Mouse (Mus musculus) embryo, embryonic 10 days (tissue): ENCODE results near the gene Agbl4.

Source experiments
- DNase-seq: peaks from one replicate; pipeline ENCODE4 v3.0.0-alpha.2; 2015; ENCODE audit warnings: low spot score

Gene Agbl4

DNA sequence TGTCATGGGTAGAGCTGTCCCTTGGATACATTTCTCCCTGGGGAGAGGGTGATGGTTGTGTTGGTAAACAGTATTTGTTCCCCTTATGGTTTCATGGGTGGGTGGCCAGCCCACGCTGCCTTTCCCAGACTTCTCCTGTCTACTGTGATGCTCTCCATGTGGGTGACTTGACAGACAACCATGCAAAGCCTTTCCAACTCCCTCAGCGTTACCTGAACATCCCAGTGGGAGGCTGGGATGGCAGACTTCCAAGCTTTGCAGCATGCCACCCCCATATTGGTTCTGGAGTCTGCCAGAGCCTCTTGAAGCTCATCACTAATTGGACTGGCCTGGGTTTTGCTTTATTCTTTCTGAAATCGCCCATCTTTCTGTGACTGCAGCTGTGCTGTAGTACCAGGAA lies 1101.3 kb downstream of the Agbl4 start:
- DNase-seq: no peak

DNA sequence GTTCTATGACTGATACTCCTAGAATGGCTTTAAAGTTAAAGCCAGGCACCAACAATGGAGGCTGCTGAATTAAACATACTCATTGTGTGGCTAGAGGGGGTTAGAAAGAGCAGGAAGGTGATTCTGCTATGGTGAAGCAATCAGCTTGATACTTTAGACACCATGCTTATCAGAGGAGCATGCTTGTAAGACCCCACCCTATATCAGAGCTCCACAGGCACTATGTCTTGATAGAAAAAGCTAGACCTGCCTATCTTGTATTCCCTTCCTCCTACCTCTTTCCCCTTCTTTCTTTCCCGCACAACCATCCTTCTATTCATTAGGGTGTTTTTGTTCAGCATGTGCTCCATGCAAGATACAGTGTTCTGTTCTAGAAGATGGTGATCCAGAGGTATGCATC lies 1104.0 kb downstream of the Agbl4 start:
- DNase-seq: no peak

DNA sequence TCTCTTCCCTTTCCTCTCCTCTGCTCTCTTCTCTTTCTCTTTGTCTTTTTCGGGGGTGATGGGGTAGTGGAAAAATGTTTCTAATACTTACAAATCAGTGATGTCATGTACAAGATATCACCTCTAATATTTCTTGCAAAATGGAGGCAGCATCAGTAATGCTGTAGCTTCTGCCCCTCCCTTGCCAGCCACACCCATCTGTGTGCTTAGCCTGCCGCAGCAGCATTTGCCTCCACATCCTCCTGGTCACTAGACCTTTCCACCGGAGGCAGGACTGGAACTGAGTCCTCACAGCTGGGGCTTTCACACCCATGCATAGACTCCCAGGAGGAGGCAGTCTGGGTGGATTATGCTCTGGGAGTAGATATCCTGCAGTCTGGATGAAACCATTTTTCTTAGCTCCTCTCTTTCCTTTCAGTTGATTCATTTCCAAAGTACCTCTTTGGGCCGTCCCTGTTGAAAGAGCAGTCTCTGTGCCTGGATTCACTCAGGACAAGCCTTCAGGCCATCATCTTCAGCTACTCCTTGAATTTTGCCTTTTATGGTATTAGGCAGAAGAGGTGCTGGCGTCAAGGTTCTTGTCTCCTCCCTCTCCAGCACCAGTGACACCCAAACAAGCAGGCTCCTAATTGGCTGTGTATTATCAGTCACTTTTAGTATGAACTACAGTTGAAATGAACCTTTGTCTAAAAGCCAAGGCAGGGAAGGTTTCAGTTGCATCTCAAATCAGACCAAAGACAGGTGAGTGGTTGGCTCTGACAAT lies 1105.7 kb downstream of the Agbl4 start:
- no peak for DNase-seq

DNA sequence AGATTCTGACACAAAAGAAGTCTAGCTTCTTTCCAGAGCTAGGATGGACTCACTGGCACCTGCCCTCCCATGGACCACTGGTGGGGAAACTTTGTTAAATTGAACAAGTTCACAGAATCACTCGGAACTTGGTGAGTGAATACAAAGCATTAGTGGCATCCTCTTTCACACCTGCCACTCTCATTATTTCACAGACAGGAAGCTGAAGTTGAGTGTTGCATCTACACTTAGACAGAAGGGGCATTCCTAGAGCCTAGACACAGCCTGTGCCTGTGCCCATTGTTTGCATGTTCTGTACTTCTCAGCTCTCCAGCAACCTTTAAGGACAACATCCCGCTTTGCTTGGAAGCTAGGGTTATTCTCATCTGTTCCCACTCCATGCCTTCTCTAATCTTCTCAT lies 1107.5 kb downstream of the Agbl4 start:
- no peak for DNase-seq

DNA sequence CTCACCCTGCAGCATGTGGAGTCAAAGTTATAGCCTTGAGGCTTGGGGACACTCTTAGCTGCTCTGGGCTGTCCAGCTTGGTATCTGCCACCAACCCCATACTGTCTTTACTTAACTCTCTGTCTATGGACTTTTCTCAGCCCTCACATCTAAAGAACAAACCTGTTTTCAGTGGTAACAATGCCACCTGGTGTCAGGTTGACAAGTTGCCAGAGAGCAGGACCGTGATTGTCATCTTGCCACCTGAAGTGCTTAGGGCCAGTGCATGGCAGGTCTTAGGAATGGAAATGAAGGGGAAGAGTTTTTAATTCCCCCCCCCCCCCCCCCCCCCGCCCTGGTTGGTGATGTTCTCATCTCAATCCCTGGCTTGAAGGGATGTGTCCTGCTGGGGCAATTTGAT lies 1112.7 kb downstream of the Agbl4 start:
- peak; percentile 17 for DNase-seq

DNA sequence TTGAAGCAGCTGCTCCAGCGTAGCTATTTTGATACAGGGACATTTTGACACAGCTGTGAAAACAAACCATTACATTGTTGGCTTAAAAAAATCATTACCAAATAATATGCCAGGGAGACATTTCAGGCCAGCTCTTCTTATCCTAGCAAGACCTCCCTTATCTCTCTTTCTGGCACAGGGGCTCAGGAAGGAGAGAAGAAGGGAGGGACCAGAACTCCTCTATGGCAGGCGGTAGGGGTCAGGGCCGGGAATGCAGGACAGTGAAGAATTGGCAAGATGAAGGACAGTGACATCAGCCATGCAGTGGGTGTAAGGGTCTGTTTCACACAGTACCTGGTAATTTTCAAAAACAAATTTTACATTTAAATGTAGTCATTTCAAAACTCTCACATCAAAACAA lies 1116.5 kb downstream of the Agbl4 start:
- no peak for DNase-seq

DNA sequence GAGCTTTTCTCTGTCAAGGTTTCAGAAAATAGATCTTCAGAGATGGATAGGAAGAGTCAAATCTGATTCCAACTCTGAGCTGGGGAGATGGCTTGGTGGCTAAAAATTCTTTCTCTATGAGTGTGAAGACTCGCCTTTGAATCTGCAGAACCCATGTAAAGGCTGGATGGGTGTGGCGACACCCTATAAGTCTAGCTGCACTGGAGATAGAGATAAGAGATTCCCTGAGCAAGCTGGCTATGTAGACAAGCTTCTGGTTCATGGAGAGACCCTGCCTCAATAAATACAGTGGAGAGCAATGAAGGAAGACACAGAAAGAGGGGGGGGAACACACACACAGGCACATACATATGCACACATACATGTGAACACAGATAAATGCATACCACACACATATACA lies 1118.7 kb downstream of the Agbl4 start:
- no peak for DNase-seq

DNA sequence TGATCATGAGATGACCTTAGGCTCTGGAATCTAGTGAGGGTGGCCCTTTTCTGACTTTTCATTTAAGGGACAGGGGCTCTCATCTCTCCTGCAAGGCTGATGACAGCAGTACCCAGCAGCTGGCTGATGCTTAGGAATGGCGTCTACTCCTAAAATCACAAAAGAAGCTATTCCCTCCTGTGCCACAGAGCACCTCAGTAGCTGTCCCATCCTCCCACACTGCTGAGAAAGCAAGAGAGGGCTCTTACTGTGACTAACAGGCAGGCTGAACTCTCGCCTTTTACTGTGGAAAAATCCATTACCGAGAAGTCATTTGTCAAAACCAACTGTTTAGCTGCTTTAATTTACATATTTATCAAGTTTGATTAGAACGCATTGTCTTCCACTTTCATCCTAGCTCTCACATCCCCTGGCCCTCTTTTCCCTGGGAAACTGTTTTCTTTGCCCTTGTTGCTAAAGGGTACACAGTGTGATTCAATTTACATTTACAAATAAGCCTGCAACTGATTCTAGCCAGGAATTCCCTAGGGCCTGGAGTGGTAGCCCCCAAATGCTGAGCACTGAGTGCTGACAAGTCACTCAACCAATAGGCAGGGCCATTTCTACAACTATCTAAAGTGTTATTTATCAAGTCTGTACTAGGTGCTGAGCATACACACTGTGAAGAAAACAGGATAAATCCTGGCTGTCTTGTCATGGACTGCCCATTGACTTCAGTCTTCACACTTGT lies 1119.8 kb downstream of the Agbl4 start:
- no peak for DNase-seq

DNA sequence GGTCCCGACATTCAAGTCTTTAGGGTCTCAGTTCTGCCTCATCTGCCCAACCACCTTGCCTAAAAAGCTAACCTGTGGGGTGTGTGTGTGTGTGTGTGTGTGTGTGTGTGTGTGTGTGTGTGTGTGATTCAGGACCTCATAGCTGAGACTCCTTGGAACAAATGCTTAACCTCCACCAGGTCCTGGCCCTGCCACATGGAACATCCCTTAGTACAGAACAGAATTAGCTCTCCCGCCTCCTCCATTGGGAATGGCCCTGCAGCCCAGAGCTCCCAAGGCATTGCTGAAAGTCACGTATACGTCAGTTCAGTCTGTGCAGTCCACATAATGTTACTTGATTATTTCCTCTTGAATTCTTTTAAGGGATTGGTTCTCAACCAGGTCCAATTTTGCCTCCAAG lies 1120.7 kb downstream of the Agbl4 start:
- no peak for DNase-seq

DNA sequence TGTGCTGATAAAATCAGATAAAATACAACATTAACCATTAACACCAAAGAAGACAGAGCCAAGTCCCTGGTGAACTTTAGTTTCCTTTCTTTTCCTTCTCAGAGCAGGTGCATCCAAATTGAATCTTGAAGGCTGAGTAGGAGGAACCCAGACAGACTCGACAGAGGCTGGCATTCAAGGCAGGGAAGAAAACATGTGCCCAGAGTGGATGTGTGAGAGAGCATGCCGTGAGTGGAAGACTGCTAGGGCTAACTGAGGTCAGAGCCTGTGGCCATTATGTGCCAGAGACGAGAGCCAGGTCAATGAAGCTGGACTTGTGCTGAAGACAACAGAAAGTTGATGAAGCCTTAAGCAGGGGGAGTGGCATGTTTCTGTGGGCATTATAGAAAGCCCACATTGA lies 1121.8 kb downstream of the Agbl4 start:
- no peak for DNase-seq

DNA sequence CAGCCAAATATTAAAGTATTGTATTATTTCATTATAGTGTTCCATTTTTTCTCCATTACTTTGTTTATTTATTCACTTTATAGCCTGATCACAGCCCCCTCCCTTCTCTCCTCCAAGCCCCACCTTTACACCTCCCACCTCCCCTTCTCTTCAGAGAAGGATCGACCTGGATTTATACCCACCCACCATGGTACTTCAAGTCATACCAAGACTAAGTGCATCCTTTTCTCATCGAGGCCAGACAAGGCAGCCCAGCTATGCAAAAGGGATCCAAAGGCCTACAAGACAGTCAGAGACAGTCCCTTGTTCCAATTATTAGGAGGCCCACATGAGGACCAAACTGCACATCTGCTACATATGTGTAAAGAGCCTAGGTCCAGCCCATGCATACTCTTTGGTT lies 1122.5 kb downstream of the Agbl4 start:
- no peak for DNase-seq

DNA sequence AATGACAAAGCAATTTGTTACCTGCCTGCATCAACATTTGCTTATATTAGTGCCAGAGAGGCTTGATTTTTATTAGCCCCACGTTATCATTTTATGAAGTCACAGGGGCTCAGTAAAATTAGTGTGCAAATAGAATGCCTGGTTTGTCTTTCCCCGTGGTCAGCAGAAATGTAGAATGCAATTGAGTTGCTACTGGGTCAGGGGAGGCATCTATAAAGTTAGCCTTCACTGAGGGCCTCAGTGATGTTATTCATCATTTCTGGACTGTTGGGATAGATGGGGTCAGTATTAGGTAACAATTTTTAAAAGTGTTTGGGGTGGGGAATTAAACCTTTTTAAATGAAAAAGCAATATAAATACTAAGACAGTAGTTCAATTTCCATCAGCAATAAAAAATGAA lies 1125.5 kb downstream of the Agbl4 start:
- DNase-seq: no peak

DNA sequence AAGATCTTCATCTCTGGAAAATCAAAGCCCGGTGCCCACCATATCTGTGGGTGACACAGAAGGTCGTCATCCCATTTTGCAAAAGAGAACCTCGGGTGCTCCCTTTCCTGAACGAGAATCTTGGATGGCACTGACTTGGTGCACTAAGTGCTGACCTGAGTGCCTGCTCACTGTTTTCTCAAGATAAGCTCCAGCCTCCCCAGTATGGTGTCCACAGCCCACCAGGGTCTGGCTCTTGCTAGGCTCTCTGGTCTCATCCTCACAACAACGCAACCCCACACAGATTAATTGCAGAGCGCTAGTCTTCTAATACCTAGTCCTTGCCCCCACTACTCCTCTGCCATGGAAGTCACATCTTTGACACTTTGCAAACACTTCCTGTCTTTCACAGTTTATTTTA lies 1131.5 kb downstream of the Agbl4 start:
- DNase-seq: no peak

DNA sequence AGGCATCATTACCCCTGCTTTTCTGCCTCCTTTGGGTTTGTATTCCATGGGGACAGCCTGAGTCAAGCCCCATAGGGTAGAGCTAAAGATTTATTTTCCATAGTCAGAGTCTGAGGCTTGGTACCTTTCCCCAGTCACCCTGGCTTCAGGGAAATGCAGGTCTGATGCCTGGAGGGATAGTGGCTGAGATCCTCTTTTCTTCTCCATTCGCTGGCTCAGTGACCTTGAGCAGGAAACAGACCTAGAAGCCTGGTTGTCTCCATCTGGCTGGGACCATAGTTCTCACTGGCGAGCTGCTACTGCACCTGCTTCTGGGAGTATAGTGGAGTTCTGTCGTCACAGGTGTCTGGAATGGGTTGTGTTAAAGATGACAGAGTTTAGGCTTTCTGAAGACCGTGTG lies 1132.5 kb downstream of the Agbl4 start:
- DNase-seq: no peak

DNA sequence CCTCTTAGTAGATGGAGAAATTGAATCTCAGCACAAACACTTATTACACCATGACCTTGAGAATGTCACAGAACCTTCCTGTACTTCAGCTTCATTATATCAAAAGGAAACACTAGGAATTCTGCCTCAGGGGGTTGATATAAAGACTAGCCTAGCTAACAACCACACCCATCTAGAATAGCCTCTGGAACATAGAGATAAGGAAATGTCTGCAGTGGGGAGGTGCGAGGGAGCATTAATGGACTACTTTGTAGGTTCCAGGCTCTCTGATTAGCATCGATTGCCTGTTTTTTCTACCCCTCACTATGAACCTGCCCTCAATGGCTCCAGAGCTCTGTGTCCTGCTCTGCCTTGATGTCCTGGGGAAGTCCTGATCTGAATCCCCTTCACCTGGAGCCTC lies 1133.1 kb downstream of the Agbl4 start:
- DNase-seq: no peak

DNA sequence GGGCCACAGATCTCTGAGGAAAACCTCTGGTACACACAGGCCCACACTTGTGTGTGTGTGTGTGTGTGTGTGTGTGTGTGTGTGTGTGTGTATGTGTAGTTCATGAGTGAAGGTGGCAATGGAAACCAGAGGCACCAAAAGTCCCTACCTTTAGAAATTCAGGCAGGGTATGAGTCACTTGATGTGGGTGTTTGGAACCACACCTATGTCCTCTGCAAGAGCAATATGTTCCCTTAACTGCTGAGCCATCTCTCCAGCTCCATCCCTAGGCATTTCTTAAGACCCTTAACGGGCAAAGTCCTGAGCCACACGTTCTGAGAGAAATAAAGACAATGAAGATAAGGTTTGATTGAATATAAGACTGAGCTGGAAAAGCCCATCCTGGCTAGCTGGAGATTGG lies 1147.2 kb downstream of the Agbl4 start:
- no peak for DNase-seq

DNA sequence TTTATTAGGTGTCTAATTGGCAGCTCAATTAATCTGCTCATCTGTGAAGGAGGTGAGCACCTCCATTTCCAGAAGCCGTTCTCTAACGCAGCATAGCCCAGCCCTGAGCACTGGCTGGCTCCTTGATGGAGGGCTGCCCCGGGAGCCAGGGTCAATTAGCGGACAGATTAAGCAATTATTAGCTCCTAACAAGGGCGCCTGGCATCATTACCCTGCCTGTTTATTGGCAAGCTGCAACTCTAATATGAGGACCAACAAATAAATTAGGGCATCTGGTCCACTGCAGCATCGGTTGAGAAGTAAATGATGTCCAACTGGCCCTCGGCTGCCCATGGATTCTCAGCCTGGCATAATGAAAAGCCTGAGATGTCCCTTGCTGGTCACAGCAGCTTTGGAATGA lies 1148.5 kb downstream of the Agbl4 start:
- DNase-seq: no peak

DNA sequence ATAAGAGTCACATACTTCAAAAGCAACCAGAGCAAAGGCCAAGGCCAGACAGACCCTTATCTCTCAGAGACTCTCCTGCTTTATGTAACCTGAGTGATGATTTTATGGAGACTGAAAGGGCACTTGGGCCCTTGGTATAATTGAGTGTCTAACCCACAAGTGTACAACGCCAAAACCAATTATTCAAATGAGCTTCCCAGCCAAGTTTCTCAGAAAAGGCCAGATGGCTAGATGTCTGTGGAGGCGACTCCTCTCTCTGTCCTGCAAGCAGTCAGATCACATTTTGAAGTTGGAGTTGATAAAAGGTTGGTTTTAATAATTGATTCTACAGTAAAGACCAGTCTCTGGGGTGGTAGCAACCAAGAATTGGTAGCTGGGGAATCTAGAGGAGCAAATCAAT lies 1158.0 kb downstream of the Agbl4 start:
- DNase-seq: no peak

DNA sequence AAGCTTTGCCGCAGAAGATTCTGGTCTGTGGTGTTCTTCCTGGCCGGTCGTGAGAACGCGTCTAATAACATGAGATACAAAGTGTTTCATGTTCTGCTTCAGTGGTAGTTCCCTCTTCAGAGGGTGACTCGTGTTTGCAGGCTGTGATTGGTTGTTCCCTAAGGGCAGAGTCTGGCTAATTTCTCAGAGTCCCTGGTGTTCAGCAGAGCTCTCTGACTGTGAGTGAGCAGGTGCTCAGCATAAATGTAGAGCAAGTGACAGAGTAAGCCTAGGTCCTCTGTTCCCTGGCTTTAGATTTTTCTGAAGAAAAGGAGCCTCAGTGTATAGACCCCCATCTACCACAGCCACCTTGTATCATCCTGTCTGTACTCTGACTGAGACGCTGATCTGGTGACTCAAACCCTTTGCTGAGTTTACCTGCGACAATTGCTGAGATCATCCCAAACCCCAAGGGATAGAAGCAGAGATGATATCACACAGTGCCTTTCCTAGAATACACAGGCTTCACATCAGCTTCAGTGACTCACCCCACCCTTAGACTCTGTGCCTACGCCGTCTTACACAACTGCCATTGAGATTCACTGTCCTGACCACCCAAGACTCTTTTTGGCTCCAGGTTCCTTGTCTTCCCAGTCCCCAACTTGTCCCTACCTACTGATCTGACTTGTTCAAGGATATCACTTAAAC lies 1179.8 kb downstream of the Agbl4 start:
- no peak for DNase-seq

DNA sequence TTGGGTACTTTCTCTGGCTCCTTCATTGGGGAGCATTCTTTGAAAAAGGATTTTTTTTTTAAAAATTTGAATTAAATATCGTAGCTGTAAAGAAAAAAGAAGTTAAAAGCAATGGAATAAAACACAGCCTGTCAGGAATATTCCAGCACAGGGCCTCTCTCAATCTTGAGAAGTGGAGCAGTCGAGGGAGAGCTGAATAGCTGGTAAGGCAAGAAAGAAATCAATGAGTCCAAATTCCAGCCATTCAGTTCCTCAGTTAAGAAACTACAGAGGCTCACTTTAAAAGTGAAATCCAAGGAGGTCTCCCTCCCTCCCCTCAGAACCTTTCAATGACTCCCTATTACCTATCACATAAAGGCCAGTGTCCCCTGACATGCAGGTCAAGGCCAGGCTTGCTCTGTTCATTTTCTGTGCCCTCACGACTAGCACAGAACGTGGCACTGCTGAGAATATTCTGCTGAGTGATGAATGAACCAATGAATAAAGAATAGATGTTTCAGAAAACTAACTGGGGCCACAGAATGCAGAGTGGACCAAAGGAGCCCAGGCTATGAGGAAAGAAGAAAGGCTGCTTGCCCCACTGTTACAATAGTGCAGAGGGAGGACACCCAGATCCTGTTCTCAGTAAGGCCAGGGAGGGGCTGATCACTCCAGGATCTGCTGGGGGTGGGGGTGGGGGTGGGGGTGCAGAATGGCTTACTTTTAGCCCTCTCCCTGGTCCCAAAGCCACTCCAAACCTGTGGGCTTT lies 1181.8 kb downstream of the Agbl4 start:
- DNase-seq: peak; percentile 37

DNA sequence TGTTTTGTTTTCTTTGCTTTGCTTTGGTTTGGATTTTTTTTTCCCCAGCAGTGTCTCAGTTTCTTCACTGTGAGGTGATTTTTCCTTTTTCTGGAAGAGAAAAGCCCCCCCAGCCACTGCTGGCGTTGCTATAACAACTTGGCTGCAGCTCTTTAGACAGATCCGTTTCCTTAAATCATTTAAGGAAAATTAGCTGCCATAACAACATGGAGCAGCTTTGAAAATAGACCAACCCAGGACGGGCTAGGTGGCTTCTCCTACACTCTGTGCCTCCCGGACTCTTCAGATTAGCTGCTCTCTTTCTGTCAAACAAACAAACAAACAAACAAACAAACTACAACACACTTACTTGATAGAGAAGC lies 1182.4 kb downstream of the Agbl4 start:
- DNase-seq: no peak

DNA sequence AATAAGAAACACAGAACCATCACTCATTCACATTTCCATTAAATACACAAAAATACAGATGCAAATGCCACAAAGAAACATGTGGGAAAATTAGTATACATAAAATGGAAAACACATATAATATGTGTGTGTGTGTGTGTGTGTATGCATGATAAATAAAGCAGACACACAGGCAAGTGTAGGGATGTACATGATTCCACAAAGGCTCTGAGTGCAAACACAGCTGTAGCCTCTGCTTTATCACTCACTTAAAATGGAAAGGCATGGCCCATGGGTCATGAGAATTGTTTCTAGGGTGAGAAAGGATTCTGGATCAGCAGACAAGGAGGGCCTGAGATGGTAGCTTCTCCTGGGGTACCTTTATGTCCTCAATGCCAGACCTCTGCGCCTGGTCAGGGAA lies 1182.8 kb downstream of the Agbl4 start:
- no peak for DNase-seq
